Mouse (Mus musculus): Measurements from ENCODE around the gene Msmp.
A peak's percentile ranks its signal among the peaks of the same experiment; 100 is the strongest.
"Not testable (repeated sequence)": the region's sequence is repeated elsewhere in the genome, so short reads cannot be mapped to it uniquely, and the experiment has no call there.

Msmp gene

DNA sequence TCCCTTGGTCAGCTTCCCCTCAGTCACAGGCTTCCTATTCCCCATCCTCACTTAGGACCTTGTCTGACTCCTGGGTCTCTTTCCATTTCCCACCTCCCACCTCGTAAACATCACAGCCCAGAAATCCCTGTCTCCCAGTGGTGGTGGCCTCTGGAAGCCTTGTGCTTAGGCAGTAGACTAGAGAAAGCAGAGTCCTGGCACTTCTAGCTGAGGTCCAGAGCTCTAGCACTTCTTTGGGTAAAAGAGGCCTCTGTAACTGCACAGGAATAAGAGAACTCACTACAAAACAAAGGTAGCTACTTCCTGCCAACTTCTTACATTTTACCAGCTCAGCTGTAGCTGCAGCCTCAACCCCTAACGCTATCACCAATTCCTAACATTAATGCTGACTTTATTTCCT lies 23.3 kb downstream of the Msmp start:
- no peak for DNase-seq

DNA sequence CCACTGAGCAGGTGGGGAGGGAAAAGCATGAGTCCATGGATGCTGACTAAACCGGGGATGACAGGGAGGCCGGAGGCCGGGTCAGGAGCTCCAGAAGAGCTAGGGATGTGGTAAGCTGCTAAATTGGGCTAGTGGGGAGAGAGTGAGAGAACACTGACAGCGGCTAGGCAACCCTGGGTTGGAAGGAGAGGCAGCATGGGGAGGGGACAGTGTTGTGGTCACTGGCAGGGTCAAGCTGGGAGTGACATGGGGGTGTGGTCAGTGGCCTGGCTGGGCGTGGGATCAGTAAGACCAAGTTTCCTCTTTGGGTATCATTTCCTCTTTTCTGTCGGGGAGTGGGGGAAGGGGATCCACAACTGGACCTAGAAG lies 24.1 kb downstream of the Msmp start:
- DNase-seq = peak; percentile 58 to 61

- DNase-seq = no peak
These were observed 24.6 kb downstream of the Msmp start for GRCm38 (mm10) chr4:43559519-43560242.

DNA sequence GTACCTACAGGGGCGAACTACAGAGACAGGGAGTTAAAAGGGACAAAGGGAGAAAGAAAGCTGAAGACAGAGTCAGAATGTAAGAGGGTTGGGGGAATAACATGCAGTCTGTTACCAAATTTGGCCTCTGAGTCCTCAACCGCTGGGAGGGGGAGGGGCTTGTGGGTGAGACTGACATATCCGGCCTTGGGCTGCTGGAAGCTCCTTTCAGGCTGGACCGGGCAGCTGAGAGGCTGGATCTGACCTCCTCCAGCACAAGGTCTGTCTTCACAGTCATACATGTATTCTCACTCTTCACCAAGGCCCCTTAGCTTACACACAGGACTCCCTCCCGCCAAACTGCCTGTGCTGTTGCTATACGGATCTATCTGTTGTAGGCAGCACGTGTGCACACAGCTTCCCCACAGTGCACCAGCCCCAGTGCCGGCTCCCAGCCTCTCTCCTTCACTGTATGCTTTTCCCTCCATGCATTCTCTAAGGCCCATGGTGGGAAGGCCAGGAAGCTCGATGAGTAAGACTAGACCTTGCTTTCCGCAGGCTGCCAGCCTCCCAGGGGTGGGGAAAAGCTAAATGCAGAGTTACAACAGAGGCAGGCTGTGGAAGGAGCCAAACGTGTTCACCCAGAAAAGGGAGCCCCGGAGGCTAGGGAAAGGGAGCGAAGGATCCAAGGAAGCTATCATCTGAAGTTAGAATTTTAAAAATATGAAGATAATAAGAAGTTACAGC lies 25.5 kb downstream of the Msmp start:
- peak; percentile 69 to 76 for DNase-seq

DNA sequence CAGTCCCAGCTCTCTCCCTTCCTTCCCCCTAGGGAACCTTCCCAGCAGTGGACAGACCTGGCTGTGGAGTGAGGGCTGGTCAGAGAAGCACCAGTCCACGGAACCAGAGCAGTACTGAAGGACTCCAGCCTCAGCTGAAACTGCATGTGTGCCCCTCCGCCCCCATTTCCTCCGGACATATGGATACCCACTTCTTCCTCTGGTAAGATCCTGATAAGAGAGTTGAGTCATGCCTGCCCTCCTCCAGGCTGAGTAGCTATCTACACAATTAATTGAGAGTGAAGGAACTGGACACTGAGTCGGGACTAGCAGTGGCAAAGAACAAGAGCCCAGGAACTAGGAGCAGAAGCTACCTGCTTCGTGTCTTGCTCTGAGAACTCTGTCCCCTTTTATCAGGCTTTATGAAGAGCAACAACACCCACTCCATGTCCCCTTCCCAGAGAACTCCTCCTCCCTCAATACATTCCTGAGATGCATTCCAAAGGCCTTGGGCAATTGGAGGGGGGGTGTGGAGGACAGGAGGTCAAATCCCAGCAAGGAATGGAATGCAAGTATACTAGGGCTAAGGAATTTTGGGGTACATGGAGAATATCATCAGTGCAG lies 26.2 kb downstream of the Msmp start:
- DNase-seq = peak; percentile 68 to 80

- DNase-seq = no peak
These were observed 28.4 kb downstream of the Msmp start for GRCm38 (mm10) chr4:43555926-43556325.

GRCm38 (mm10) chr4:43553891-43554290 lies 30.4 kb downstream of the Msmp start:
- no peak for DNase-seq

DNA sequence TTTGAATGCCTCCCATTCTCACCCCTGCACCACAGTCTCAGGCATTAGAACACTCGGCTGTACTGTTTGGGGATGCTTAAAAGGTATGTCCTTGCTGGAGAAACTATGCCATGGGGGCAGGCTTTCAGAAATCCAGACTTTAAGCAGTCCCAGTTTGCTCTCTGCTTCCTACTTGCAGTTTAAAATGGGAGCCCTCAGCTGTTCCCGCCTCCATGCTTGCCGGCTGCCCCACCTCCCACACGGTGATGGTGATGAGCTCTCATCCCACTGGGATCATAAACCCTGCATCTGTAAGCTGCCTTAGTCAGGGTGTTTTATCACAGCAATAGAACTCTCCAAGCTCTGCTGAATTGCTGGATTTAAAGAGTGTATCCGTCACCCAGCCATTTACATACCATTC lies 31.9 kb downstream of the Msmp start:
- DNase-seq = no peak

DNA sequence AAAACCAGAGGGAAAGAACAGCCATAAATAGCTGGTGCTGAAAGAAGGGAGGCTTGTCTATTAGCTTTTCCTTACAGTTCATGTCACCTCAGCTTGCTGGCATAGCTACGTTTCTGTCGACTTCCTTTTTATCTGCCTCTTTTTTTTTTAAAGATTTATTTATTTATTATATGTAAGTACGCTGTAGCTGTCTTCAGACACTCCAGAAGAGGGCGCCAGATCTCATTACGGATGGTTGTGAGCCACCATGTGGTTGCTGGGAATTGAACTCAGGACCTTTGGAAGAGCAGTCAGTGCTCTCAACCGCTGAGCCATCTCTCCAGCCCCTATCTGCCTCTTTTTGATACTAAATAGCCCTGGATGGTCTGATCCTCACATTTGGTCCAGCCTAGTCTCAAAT lies 32.4 kb downstream of the Msmp start:
- DNase-seq = not testable (repeated sequence)

DNA sequence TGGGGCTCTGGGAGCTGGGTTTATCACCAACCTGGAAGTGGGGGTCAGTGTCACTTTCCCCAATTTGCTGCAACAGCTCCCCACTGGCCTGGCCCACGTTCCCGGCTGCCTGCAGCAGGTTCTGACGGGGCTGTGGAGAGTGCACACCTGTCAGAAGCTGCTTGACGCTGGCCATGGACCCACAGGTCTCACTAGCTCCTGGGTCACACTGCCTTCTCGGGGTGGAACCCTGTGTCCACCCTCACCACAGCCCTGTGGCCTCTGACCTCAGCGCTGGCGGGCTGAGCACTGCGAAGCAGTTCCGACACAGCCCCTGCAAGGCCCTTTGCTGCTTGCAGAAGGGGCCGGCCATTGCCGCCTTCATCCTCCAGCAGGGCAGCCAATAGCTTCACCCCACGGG lies 35.2 kb downstream of the Msmp start:
- no peak for DNase-seq

DNA sequence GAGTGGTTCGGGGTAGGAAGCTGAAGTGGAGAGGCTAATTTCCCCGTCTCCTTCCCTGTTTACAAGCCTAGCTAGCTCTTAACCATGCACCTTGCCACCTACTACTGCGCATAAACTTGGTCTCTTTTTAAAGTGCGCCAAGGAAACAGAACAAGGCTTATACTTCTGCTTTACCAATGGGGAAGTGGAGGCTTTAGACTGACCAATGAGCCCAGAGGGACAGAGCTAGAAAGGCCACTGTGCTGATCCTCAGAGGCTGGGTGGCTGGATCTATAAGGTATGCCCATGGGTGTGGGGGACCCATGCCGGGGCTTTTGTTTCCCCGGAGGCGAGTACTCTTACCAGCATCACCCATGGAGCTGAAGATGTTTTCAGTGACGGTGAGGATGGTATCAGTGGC lies 37.1 kb downstream of the Msmp start:
- DNase-seq = no peak

GRCm38 (mm10) chr4:43546375-43547047 lies 37.8 kb downstream of the Msmp start:
- peak in 1 of 2 experiments; percentile 56 for DNase-seq

DNA sequence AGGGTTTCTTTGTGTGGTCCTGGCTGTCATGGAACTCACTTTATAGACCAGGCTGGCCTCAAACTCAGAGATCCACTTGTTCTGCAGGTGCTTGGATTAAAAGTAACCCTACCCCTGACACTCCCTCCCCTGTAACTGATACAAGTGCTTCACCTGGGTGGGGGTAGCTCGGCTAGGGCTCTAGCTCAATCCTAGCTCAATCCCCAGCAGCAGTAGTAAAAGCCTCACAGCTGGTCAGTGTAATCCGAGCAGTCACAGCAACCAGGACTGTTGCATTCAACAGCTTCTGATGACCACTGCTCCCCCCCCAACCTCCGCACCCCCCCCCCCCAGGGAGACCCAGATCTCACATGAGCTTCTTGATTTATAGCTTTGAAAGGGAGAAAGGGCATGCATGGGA lies 42.2 kb downstream of the Msmp start:
- DNase-seq = no peak

- DNase-seq = no peak
These were observed 48.3 kb downstream of the Msmp start for GRCm38 (mm10) chr4:43536031-43536430.

DNA sequence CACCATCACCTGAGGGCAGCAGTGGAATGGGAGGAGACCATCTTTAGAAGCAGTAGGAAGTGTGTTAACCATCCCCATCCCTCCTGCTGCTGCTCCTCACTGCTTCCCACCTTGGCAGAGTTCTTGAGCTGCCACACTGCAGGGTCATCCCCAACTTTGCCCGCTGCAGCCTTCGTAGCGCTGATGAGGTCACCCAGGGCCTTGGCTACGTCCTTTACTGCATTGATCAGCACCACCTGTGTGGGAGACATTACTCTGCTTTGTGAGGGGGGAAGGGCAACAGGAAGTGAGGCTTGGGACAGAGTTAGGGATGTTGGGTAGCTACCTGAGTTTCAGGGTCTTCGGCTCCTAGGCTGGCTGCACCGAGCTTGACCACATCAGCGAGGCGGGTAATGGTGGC lies 48.7 kb downstream of the Msmp start:
- no peak for DNase-seq

DNA sequence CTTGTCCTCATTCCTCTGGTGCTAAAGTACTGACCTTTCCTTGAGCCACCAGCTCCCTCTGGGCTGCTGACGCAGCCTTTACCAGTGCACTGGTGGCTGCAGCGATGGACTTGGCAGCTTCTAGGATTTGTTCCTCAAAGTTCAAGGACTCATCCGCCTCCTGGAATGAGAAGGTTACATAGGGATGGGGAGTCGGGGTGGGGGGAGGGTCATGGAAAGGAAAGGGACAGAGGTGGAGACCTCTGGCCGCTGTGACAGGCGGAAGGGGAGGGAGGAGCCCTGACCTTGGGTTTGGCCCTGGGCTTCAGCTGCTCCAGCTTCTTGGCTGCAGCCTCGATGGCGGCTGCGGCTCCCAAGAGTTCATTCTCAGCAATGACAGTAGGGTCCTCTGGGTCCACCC lies 51.0 kb downstream of the Msmp start:
- peak; percentile 31 to 42 for DNase-seq
